Mouse (Mus musculus) embryonic fibroblast, embryonic 13.5 days (primary cell): ENCODE results near the gene Cyp2j6. TPM values are rescaled to one million over a fixed set of nuclear protein-coding genes. Genes with fewer than 3 reads are reported as not detected.

Source experiments
- H3K27ac ChIP-seq: 2 replicates; pipeline ENCODE4 v1.5.1; 2012; ENCODE audit warnings: low read length, control low read depth, inconsistent platforms; ENCODE audit not compliant: insufficient read depth
- H3K4me1 ChIP-seq: 2 replicates; pipeline ENCODE4 v1.6.1; 2011; ENCODE audit warnings: low read length; ENCODE audit not compliant: control insufficient read depth, insufficient read depth
- H3K4me3 ChIP-seq: 2 replicates; pipeline ENCODE4 v1.5.1; 2011; ENCODE audit warnings: mild to moderate bottlenecking, control low read depth, low read length; ENCODE audit not compliant: insufficient read depth
- CTCF ChIP-seq: IDR thresholded peaks from 2 replicates; pipeline ENCODE4 v1.5.1; 2011; ENCODE audit warnings: mild to moderate bottlenecking, control low read depth, low read length, moderate library complexity, borderline replicate concordance; ENCODE audit not compliant: insufficient read depth
- POLR2A ChIP-seq: IDR thresholded peaks from 2 replicates; pipeline ENCODE4 v1.6.1; 2011; ENCODE audit warnings: low read depth, mild to moderate bottlenecking, control low read depth, low read length, moderate library complexity
- polyA plus RNA-seq: library from polyadenylated mRNA; stranded (reverse); fragments of >200 nt; gene quantifications from 2 replicates; pipeline ENCODE4 v1.2.4, GENCODE M21; 2011; ENCODE audit warnings: low read depth; ENCODE audit not compliant: missing spikeins, insufficient read length

Gene Cyp2j6
- polyA plus RNA-seq, 1 experiment, result 13.2 TPM

- no peak overlapping the region for H3K4me3 ChIP-seq
- H3K4me1 ChIP-seq, result peaks cover 2% of the 10 kb centered on the region
- no peak for TF ChIP-seq CTCF
- TF ChIP-seq POLR2A, result no peak
- no peak overlapping the region for H3K27ac ChIP-seq
Measured at GRCm38 (mm10) chr4:96551619-96552018, 1.8 kb downstream of the Cyp2j6 start.

GRCm38 (mm10) chr4:96545976-96546375 lies 7.5 kb downstream of the Cyp2j6 start:
- H3K4me3 ChIP-seq, result no peak overlapping the region
- no peak for TF ChIP-seq POLR2A
- TF ChIP-seq CTCF, result no peak
- H3K4me1 ChIP-seq, result no peaks in the 10 kb centered on the region
- no peak overlapping the region for H3K27ac ChIP-seq

DNA sequence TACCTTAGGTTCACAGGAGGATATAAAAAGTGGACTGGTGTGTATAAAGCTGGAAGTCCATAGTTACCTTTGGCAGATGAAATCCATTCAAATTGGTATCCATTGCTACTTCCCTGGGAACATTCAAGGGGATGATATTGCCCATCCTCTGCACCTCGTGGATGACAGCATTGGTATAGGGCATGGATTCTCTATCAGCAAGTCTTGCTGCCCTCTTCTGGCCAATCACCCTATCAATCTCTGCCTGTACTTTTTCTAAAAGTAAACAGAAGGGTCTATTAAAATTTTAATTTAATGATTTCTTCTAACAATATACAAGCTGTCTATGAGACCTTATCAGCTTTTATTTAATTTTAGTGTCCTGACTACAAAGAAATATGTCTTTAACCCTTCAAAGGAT lies 27.7 kb downstream of the Cyp2j6 start:
- TF ChIP-seq CTCF (no peak), POLR2A (no peak)
- Histone ChIP-seq H3K27ac (no peak overlapping the region), H3K4me3 (no peak overlapping the region), H3K4me1 (no peaks in the 10 kb centered on the region)

GRCm38 (mm10) chr4:96522256-96522655 lies 31.2 kb downstream of the Cyp2j6 start:
- no peak overlapping the region for H3K27ac ChIP-seq
- H3K4me3 ChIP-seq, result no peak overlapping the region
- TF ChIP-seq POLR2A, result no peak
- no peak for TF ChIP-seq CTCF

DNA sequence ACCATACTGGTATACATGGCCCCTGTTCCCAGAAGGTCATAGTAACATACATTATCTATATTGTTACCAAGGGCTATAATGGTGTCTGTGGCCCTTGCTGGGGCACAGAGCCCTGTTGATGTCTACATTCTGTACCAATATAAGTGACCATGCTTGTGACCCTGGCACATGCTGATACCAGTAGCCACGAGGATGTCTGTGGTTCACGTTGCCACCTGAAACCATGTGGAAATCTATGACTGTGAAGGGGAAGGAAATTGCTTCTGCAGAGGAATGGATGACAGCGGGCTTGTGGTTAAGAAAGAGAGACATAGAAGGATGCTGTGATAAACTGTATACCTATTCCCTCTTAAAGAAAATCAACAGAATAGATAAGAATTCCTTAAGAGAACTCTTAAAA lies 43.4 kb downstream of the Cyp2j6 start:
- TF ChIP-seq POLR2A, result no peak
- no peak for TF ChIP-seq CTCF
- no peak overlapping the region for H3K4me3 ChIP-seq
- H3K4me1 ChIP-seq, result no peaks in the 10 kb centered on the region
- no peak overlapping the region for H3K27ac ChIP-seq

More at GRCm38 (mm10) chr4:96522256-96522655, 31.2 kb downstream of the Cyp2j6 start:
- no peaks in the 10 kb centered on the region for H3K4me1 ChIP-seq

- TF ChIP-seq CTCF (no peak), POLR2A (no peak)
- Histone ChIP-seq H3K4me3 (no peak within 1 kb of the TSS), H3K27ac (no peak within 1 kb of the TSS), H3K4me1 (no peaks in the 10 kb centered on the region)
Measured at GRCm38 (mm10) chr4:96507286-96507685, 46.2 kb downstream of the Cyp2j6 start, which contains the start of gene Cyp2j8. Gene Cyp2j8, minus strand, starts transcription at chr4:96507386.

Other genes starting within 250 kb of the Cyp2j6 start
- gene Cyp2j11, start 205.0 kb downstream of the Cyp2j6 start, polyA plus RNA-seq, result not detected in 2 replicates
- not detected in 2 replicates for gene Cyp2j8, start 46.3 kb downstream of the Cyp2j6 start, polyA plus RNA-seq
- 1.3 and 1.4 TPM in 2 replicates for gene Cyp2j9, start 37.9 kb upstream of the Cyp2j6 start, polyA plus RNA-seq
- not detected in 2 replicates for gene Cyp2j5, start 110.5 kb upstream of the Cyp2j6 start, polyA plus RNA-seq
- gene Gm12695, start 231.5 kb upstream of the Cyp2j6 start, polyA plus RNA-seq, result not detected in 2 replicates